Mouse (Mus musculus) activated CD4-positive, CD25-positive, alpha-beta regulatory T cell, adult 4 months (primary cell): Measurements from ENCODE around the gene Trrap. TPM values are rescaled to one million over a fixed set of nuclear protein-coding genes. Genes with fewer than 3 reads are reported as not detected.

Source experiments
- ATAC-seq: one replicate; pipeline ENCODE4 v1.8.0; 2017
- polyA plus RNA-seq, 2 experiments: library from polyadenylated mRNA; unstranded; fragments of 100-300 nt; shearing (Covaris generic); gene quantifications; one replicate each; pipeline ENCODE4 v1.2.1; 2017

Gene Trrap
- polyA plus RNA-seq, 2 experiments from 2014 or later, result 50.9 to 69.5 TPM

- no peak for ATAC-seq
These were observed 18.9 kb downstream of the Trrap start for GRCm38 (mm10) chr5:144786464-144786863.

GRCm38 (mm10) chr5:144793374-144793773, 25.8 kb downstream of the Trrap start:
- no peak for ATAC-seq

GRCm38 (mm10) chr5:144794687-144795086, 27.2 kb downstream of the Trrap start:
- no peak for ATAC-seq

GRCm38 (mm10) chr5:144797116-144797515, 29.6 kb downstream of the Trrap start:
- no peak for ATAC-seq

- ATAC-seq, result no peak
These were observed 35.5 kb downstream of the Trrap start for GRCm38 (mm10) chr5:144803066-144803465.

- ATAC-seq, result no peak
These were observed 36.6 kb downstream of the Trrap start for GRCm38 (mm10) chr5:144804181-144804580.

GRCm38 (mm10) chr5:144806931-144807330, 39.4 kb downstream of the Trrap start:
- ATAC-seq, result no peak

GRCm38 (mm10) chr5:144828365-144829102, 61.0 kb downstream of the Trrap start:
- no peak for ATAC-seq

GRCm38 (mm10) chr5:144829631-144830030, 62.1 kb downstream of the Trrap start:
- ATAC-seq, result no peak

GRCm38 (mm10) chr5:144831840-144832469, 64.4 kb downstream of the Trrap start:
- no peak for ATAC-seq

GRCm38 (mm10) chr5:144836100-144836499, 68.6 kb downstream of the Trrap start:
- ATAC-seq, result no peak

- ATAC-seq, result no peak
These were observed 77.8 kb downstream of the Trrap start for GRCm38 (mm10) chr5:144845352-144845751.

GRCm38 (mm10) chr5:144848735-144849134, 81.2 kb downstream of the Trrap start:
- no peak for ATAC-seq

GRCm38 (mm10) chr5:144849932-144850331, 82.4 kb downstream of the Trrap start:
- ATAC-seq, result no peak

GRCm38 (mm10) chr5:144851820-144852219, 84.3 kb downstream of the Trrap start:
- ATAC-seq, result no peak

- no peak for ATAC-seq
These were observed 86.4 kb downstream of the Trrap start for GRCm38 (mm10) chr5:144853931-144854330.

- ATAC-seq, result no peak
These were observed 88.4 kb downstream of the Trrap start for GRCm38 (mm10) chr5:144855936-144856335.

- no peak for ATAC-seq
These were observed 91.0 kb downstream of the Trrap start for GRCm38 (mm10) chr5:144858527-144858926.

- ATAC-seq, result no peak
These were observed 91.8 kb downstream of the Trrap start for GRCm38 (mm10) chr5:144859284-144859683.

GRCm38 (mm10) chr5:144860913-144861312, 93.4 kb downstream of the Trrap start:
- no peak for ATAC-seq

GRCm38 (mm10) chr5:144866923-144867322, 99.4 kb downstream of the Trrap start:
- ATAC-seq, result no peak

GRCm38 (mm10) chr5:144869466-144869865, 101.9 kb downstream of the Trrap start:
- no peak for ATAC-seq

- no peak for ATAC-seq
These were observed 103.2 kb downstream of the Trrap start for GRCm38 (mm10) chr5:144870782-144871181.

- no peak for ATAC-seq
These were observed 104.2 kb downstream of the Trrap start for GRCm38 (mm10) chr5:144871775-144872174.
